Mouse (Mus musculus) spleen, postnatal 4 days (tissue): Measurements from ENCODE around the gene Gys1.
"Not testable (repeated sequence)": the region's sequence is repeated elsewhere in the genome, so short reads cannot be mapped to it uniquely, and the experiment has no call there.

Source experiments
- DNase-seq, 2 experiments: peaks; one replicate each; pipeline ENCODE4 v3.0.0; 2022; ENCODE audit warnings: low spot score in 2 of 2

Gene Gys1

GRCm38 (mm10) chr7:45457204-45458060 is 22.8 kb downstream of the Gys1 start:
- DNase-seq = no peak

- peak; percentile 76 to 91 for DNase-seq
Measured at GRCm38 (mm10) chr7:45458748-45459563, 24.3 kb downstream of the Gys1 start.

- DNase-seq = peak; percentile 95 to 96
Measured at GRCm38 (mm10) chr7:45459564-45460140, 25.0 kb downstream of the Gys1 start, which contains the start of gene Ftl1. Ftl1 (minus strand) TSS chr7:45459884.

- peak in 1 of 2 experiments; percentile 72 for DNase-seq
Measured at GRCm38 (mm10) chr7:45460377-45460776, 25.7 kb downstream of the Gys1 start.

- DNase-seq = peak; percentile 86 to 91
Measured at GRCm38 (mm10) chr7:45460860-45461314, 26.2 kb downstream of the Gys1 start.

GRCm38 (mm10) chr7:45461326-45461725 is 26.7 kb downstream of the Gys1 start:
- DNase-seq = peak in 1 of 2 experiments; percentile 64

- DNase-seq = peak in 1 of 2 experiments; percentile 54
Measured at GRCm38 (mm10) chr7:45461781-45462180, 27.1 kb downstream of the Gys1 start.

GRCm38 (mm10) chr7:45462325-45462724 is 27.7 kb downstream of the Gys1 start:
- DNase-seq = peak in 1 of 2 experiments; percentile 48

- DNase-seq = not testable (repeated sequence)
Measured at GRCm38 (mm10) chr7:45462868-45463267, 28.2 kb downstream of the Gys1 start.

GRCm38 (mm10) chr7:45463987-45464778 is 29.5 kb downstream of the Gys1 start:
- no peak for DNase-seq

- no peak for DNase-seq
Measured at GRCm38 (mm10) chr7:45465112-45465511, 30.5 kb downstream of the Gys1 start.

GRCm38 (mm10) chr7:45465549-45465948 is 30.9 kb downstream of the Gys1 start:
- DNase-seq = no peak

- peak; percentile 93 to 96 for DNase-seq
Measured at GRCm38 (mm10) chr7:45466283-45467089, 31.8 kb downstream of the Gys1 start, which contains the start of gene Bax. Bax (minus strand) TSS chr7:45466898.

GRCm38 (mm10) chr7:45467090-45467670 is 32.5 kb downstream of the Gys1 start:
- no peak for DNase-seq

- DNase-seq = peak; percentile 76 to 88
Measured at GRCm38 (mm10) chr7:45470869-45471268, 36.2 kb downstream of the Gys1 start.

- DNase-seq = no peak
Measured at GRCm38 (mm10) chr7:45475291-45475969, 40.8 kb downstream of the Gys1 start.

- no peak for DNase-seq
Measured at GRCm38 (mm10) chr7:45476453-45476852, 41.8 kb downstream of the Gys1 start.

- DNase-seq = peak; percentile 64 to 79
Measured at GRCm38 (mm10) chr7:45477003-45477402, 42.4 kb downstream of the Gys1 start.

GRCm38 (mm10) chr7:45478774-45479173 is 44.1 kb downstream of the Gys1 start:
- DNase-seq = no peak
